Mouse (Mus musculus): ENCODE data around the gene Prok1. TPM values are rescaled to one million over a fixed set of nuclear protein-coding genes. Genes with fewer than 3 reads are reported as not detected.

The Prok1 gene
- polyA plus RNA-seq, 1 experiment from 2014 or later, result not detected

DNA sequence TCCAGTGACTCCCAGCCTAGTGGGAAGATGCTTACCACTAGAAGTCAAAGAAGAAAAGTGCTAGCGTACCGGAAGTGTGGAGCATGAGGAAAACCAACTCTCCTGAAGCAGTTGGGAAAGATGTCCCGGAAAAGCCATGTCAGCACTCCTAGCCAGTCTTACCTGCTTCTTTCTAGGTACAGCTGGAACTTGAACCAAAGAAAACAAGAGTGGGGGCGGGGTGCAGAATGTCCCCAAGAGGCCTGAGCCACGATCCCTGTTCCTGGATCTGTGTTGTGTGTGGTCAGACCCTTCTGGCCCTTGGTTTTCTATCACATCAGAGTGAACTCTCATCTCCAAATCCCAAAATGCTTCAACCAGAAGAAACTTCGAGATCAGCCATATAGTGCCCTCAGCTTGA lies 7.4 kb upstream of the Prok1 start:
- 80% methylated on average over 6 of the region's 6 CpGs for WGBS
- Histone ChIP-seq H3K27me3 (replicated peaks; ENCODE audit: insufficient read depth, low read length) (no peaks in the 10 kb centered on the region), H3K9me3 (ENCODE audit: low read length) (no peaks in the 10 kb centered on the region), H3K4me2 (replicated peaks; ENCODE audit: low read depth, low read length) (no peak overlapping the region), H3K4me3 (ENCODE audit: low read depth, low read length) (no peak overlapping the region), H3K36me3 (ENCODE audit: insufficient read depth, low read length) (no peaks in the 10 kb centered on the region), H3K27ac (ENCODE audit: low read length) (no peak overlapping the region), H3K9ac (replicated peaks; ENCODE audit: low read depth) (no peak overlapping the region), H3K4me1 (ENCODE audit: insufficient read depth, low read depth, low read length) (no peaks in the 10 kb centered on the region)
- no peak for DNase-seq (ENCODE audit: low spot score)
- ATAC-seq, result no peak
- no peak for TF ChIP-seq EP300 (IDR thresholded peaks at IDR 0.05)
- TF ChIP-seq CTCF (IDR thresholded peaks at IDR 0.05), result no peak

DNA sequence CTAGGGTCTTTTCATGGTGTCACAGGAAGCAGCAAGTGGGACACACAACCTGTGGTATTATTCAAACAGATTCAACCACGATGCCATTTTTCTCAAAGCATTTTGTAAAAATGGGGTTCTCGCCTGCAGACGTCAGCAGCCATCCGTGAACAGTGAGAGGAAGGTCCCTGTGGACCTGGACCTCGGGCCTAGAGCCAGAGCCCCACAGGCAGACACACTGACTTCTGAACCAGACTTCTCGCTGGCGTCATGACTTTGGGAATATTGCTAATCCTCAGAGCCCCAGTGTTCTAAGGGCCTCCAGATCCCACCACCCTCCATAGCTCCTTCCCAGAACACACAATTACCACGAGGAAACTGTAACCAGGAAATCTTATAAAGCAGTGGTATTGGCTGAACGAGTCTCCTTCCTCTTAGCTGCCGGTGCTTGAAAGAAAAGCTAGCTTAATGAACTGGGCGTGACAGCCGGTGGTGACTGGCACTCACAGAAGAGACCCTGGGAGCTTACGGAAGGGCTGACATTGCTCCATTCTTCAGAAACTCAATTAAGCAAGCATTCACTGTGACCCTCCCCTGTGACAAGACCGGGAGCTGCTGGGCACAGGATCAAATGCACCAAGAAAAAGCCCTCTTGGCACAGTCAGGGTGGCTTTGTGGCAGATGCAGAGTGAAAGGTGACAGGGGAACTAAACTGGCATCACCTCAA lies 2.0 kb upstream of the Prok1 start:
- 51% methylated on average over 14 of the region's 14 CpGs for WGBS
- ATAC-seq (no peak), DNase-seq (ENCODE audit: low spot score) (peak; percentile 12)
- Histone ChIP-seq H3K27ac (ENCODE audit: low read length) (no peak overlapping the region), H3K4me2 (replicated peaks; ENCODE audit: low read depth, low read length) (no peak overlapping the region), H3K4me3 (ENCODE audit: low read depth, low read length) (no peak overlapping the region), H3K9me3 (ENCODE audit: low read length) (no peaks in the 10 kb centered on the region), H3K36me3 (ENCODE audit: insufficient read depth, low read length) (no peaks in the 10 kb centered on the region), H3K4me1 (ENCODE audit: insufficient read depth, low read depth, low read length) (no peaks in the 10 kb centered on the region), H3K9ac (replicated peaks; ENCODE audit: low read depth) (no peak overlapping the region), H3K27me3 (replicated peaks; ENCODE audit: insufficient read depth, low read length) (no peaks in the 10 kb centered on the region)
- no peak for TF ChIP-seq CTCF (IDR thresholded peaks at IDR 0.05)
- no peak for TF ChIP-seq EP300 (IDR thresholded peaks at IDR 0.05)

DNA sequence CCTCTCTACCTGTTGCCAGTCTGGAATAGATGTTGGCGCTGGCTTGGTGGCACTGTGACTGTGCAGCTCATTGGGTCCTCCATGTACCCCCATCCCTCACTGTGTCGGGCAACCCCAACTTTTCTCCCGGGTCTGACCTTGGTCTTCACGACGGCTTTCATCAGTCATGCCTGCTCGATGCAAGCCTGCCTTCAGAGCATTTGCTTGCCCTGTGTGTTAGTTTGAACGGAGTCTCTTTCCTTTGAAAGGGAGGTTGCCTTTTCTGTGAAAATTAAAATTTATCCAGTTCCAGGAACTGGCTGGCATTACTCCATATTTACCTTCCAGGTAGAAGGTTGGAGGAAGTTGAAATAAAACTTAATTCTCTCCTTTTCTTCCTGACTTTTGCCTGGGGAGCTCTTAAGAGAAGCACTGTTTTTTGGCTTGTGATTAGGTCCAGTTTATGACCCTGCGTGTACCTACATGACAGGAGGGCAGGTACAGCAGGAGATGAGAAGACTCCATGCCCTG lies 981 bp downstream of the Prok1 start:
- Histone ChIP-seq H3K27me3 (replicated peaks; ENCODE audit: insufficient read depth, low read length) (no peaks in the 10 kb centered on the region), H3K4me1 (ENCODE audit: insufficient read depth, low read depth, low read length) (no peaks in the 10 kb centered on the region), H3K9me3 (ENCODE audit: low read length) (no peaks in the 10 kb centered on the region), H3K4me3 (ENCODE audit: low read depth, low read length) (no peak overlapping the region), H3K9ac (replicated peaks; ENCODE audit: low read depth) (no peak overlapping the region), H3K36me3 (ENCODE audit: insufficient read depth, low read length) (no peaks in the 10 kb centered on the region), H3K4me2 (replicated peaks; ENCODE audit: low read depth, low read length) (no peak overlapping the region), H3K27ac (ENCODE audit: low read length) (no peak overlapping the region)
- no peak for TF ChIP-seq CTCF (IDR thresholded peaks at IDR 0.05)
- TF ChIP-seq EP300 (IDR thresholded peaks at IDR 0.05), result no peak
- WGBS, result 79% methylated on average over 8 of the region's 8 CpGs
- no peak for ATAC-seq
- DNase-seq (ENCODE audit: low spot score), result no peak

DNA sequence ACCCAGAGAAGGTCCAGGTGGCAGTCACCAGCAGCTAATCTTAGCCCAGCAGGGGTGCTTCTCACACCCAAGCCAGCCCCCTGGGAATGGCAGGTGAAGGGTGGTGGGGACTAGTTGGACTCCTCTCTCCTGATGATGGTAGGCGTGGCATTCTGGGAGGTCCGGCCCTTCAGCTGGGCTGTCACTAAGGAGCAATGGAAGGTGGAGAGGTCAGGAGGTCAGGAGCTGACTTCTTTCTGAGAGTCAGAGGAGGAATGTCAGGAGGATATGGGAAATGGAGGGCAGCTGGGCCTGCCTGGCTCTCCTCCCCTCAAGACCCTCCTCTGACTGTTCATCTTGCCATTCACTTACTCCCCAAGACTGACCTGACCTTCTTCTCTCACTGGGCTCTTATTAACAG lies 1.5 kb downstream of the Prok1 start:
- Histone ChIP-seq H3K4me1 (ENCODE audit: insufficient read depth, low read depth, low read length) (no peaks in the 10 kb centered on the region), H3K27me3 (replicated peaks; ENCODE audit: insufficient read depth, low read length) (no peaks in the 10 kb centered on the region), H3K27ac (ENCODE audit: low read length) (no peak overlapping the region), H3K9ac (replicated peaks; ENCODE audit: low read depth) (no peak overlapping the region), H3K4me3 (ENCODE audit: low read depth, low read length) (no peak overlapping the region), H3K9me3 (ENCODE audit: low read length) (no peaks in the 10 kb centered on the region), H3K4me2 (replicated peaks; ENCODE audit: low read depth, low read length) (no peak overlapping the region), H3K36me3 (ENCODE audit: insufficient read depth, low read length) (no peaks in the 10 kb centered on the region)
- no peak for DNase-seq (ENCODE audit: low spot score)
- 57% methylated on average over 2 of the region's 2 CpGs for WGBS
- TF ChIP-seq EP300 (IDR thresholded peaks at IDR 0.05) (no peak), CTCF (IDR thresholded peaks at IDR 0.05) (no peak)
- ATAC-seq, result no peak

DNA sequence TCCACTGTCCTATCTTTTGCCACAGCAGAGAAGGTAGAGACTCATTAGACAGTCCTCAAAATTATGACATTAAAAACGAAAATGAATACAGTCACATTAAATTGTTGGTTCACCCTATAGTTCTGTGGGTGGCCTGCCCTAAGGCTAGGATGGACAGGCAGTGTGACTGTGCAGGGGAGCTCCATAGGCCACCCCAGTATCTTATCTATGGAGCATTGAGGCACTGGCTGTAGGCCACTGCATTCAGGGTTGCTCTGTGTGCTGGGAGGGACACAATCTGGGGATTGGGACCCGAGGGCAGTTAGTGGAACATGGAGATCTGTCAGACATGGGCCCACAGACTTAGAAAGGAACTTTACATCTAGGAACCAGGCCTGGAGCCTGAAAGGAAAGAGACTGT lies 5.6 kb downstream of the Prok1 start:
- no peaks in the 10 kb centered on the region for H3K27me3 ChIP-seq (replicated peaks; ENCODE audit: insufficient read depth, low read length)
- no peak overlapping the region for H3K27ac ChIP-seq (ENCODE audit: low read length)
- H3K36me3 ChIP-seq (ENCODE audit: insufficient read depth, low read length), result no peaks in the 10 kb centered on the region
- no peak overlapping the region for H3K4me2 ChIP-seq (replicated peaks; ENCODE audit: low read depth, low read length)
- ATAC-seq, result 0 out of 2 replicates have a peak, but pooled peaks have one; percentile 8
- 21% methylated on average over 2 of the region's 2 CpGs for WGBS
- no peaks in the 10 kb centered on the region for H3K9me3 ChIP-seq (ENCODE audit: low read length)
- no peak overlapping the region for H3K9ac ChIP-seq (replicated peaks; ENCODE audit: low read depth)
- no peak for DNase-seq (ENCODE audit: low spot score)
- H3K4me1 ChIP-seq (ENCODE audit: insufficient read depth, low read depth, low read length), result no peaks in the 10 kb centered on the region
- H3K4me3 ChIP-seq (ENCODE audit: low read depth, low read length), result no peak overlapping the region
- no peak for TF ChIP-seq EP300 (IDR thresholded peaks at IDR 0.05)
- no peak for TF ChIP-seq CTCF (IDR thresholded peaks at IDR 0.05)

DNA sequence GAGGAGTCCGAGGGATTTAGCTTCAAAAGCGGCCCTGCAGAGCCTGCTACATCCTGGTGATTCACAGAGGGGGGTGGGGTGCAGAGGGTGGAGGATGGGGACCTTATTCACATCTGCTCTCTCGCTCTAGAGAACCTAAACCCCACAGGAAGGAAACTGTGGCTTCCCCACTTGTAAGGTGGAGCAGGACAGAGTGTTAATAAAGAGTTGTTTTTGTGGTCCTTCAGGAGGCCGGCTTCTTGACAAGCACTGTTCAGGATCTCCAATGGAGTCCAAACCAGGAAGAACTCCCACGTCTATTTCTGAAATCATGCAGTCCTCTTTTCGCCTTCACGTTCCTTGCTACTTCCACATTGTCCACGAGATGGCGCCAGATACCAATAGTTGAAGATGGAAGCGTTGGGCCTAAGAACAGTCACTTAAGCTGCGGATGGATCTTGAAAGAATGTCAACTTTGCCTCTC lies 6.1 kb downstream of the Prok1 start:
- Histone ChIP-seq H3K27me3 (replicated peaks; ENCODE audit: insufficient read depth, low read length) (no peaks in the 10 kb centered on the region), H3K9ac (replicated peaks; ENCODE audit: low read depth) (no peak overlapping the region), H3K4me1 (ENCODE audit: insufficient read depth, low read depth, low read length) (no peaks in the 10 kb centered on the region), H3K27ac (ENCODE audit: low read length) (no peak overlapping the region), H3K4me3 (ENCODE audit: low read depth, low read length) (no peak overlapping the region), H3K4me2 (replicated peaks; ENCODE audit: low read depth, low read length) (no peak overlapping the region), H3K9me3 (ENCODE audit: low read length) (no peaks in the 10 kb centered on the region), H3K36me3 (ENCODE audit: insufficient read depth, low read length) (no peaks in the 10 kb centered on the region)
- TF ChIP-seq CTCF (IDR thresholded peaks at IDR 0.05) (peak; percentile 98), EP300 (IDR thresholded peaks at IDR 0.05) (no peak)
- WGBS, result 6% methylated on average over 11 of the region's 11 CpGs
- DNase-seq (ENCODE audit: low spot score) (peak; percentile 88), ATAC-seq (peak; percentile 68)
